Mouse (Mus musculus) cerebellum, adult 9-10 months (tissue): ENCODE results near the gene Slc47a2.
A peak's percentile ranks its signal among the peaks of the same experiment; 100 is the strongest.

ENCODE experiments used
- DNase-seq: peaks from one replicate; pipeline ENCODE4 v3.0.0; 2022

The Slc47a2 gene

GRCm38 (mm10) chr11:61278445-61279077 lies 64.1 kb downstream of the Slc47a2 start:
- no peak for DNase-seq

DNA sequence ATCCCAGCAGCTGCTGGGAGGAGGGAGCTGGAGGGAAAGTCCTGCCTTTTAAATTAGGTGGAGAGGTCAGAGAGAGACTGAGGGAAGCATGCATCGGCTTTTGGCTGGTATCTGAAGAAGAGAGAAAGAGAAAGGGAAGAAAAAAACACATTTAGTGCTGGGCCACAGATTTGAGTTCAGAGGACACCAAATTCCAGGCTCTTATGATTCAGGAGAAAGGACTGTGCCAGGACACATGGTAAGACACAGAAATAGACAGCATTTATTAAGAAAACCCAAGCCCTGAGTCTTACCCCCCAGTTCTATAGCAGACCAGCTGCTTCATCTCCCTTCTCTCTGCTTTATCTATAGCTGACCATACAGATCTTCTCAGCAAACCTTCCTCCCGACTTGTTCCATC lies 64.7 kb downstream of the Slc47a2 start:
- DNase-seq: no peak

DNA sequence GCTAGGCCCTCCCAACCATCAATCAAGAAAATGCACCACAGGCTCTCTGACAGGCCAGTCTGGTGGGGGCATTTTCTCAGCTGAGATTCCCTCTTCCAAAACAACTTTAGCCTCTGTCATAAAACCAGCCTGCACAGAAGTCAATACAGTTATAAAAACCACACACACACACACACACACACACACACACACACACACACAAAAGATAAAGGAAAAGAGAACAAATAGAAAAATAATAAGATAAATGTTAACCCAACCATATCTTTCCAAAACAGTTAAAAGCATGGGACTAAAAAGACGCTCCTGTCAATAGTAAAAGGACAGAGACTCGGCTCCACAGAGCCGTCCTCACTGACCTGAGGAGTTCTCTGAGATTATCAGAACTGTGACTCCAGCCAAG lies 66.2 kb downstream of the Slc47a2 start:
- DNase-seq: no peak

- DNase-seq: no peak
Observed at GRCm38 (mm10) chr11:61275106-61275505, 67.6 kb downstream of the Slc47a2 start.

DNA sequence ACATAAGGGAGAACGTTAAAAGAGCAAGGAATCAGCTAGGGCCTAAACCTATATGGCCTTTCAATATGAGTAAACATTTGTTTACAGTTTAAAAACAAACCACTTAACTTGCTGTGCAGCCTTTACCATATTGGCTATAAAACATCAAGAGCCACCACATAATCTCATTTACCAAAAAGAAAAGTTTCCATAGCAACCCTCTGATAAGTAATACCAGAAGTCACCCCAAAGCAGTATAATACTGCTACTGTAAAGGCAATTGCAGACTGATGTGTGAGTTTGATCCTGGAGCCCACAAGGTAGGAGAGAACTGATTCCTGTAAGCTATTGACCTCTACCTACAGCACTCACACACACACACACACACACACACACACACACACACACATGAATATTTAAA lies 68.2 kb downstream of the Slc47a2 start:
- DNase-seq: no peak

GRCm38 (mm10) chr11:61273928-61274327 lies 68.7 kb downstream of the Slc47a2 start:
- no peak for DNase-seq

- DNase-seq: no peak
Observed at GRCm38 (mm10) chr11:61271612-61272011, 71.0 kb downstream of the Slc47a2 start.

GRCm38 (mm10) chr11:61270406-61270805 lies 72.3 kb downstream of the Slc47a2 start:
- no peak for DNase-seq

DNA sequence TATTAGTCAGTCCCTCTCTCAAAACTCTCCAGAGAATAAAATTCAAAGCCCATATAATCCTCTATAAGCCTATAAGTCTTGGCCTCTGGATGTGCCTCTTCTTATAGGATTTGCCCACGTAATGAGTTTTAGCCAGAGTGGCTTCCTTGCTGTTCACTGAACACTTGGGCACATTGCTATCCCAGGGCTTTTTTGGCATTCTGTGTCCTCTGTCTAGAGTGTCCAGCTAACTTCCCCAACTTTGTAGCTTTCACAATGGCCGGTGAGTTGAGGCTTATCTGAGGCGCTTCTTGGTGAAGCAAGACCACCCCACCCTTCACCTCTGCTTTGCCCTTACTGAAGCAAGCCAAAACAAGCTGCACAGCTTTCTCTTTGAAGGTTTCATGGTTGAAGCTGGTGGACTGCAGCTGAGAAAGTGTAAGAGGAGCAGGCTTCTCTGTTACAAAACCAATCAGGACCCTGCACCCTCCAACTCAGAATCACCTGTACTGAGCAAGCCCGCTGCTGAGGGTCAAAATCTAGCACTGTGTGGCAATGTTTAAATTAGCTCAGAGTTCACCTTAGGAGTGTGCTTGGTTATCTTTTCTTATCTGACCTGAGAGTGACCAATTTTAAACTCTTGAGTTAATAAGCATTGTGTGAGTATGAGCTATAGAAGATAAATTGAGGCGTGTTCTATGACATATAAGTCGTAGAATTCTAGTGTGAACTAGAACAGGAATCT lies 73.9 kb downstream of the Slc47a2 start:
- DNase-seq: no peak

- peak; percentile 95 for DNase-seq
Observed at GRCm38 (mm10) chr11:61266551-61267533, 75.8 kb downstream of the Slc47a2 start, which contains the start of gene Aldh3a2. TSS of gene Aldh3a2 (minus strand) at chr11:61267464.

- no peak for DNase-seq
Observed at GRCm38 (mm10) chr11:61263841-61264240, 78.8 kb downstream of the Slc47a2 start.

DNA sequence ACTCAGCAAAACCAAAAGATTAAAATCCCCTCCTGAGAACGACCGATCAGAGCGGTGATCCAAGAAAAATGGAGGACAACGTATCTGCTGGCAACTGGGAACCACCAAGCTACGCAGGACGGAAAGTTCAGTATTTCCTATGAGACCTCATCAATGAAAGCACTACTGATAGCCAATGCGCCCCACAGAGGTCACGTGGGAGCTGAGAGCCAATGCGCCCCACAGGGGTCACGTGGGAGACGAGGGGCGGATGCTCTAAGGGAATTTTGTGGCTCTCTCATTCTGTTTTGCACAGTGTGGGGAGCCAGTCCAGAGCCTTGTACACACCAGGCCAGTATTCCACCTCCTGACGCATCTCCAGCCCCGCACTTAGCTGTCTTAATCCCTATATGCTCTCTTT lies 80.1 kb downstream of the Slc47a2 start:
- no peak for DNase-seq

GRCm38 (mm10) chr11:61259106-61259505 lies 83.6 kb downstream of the Slc47a2 start:
- no peak for DNase-seq

DNA sequence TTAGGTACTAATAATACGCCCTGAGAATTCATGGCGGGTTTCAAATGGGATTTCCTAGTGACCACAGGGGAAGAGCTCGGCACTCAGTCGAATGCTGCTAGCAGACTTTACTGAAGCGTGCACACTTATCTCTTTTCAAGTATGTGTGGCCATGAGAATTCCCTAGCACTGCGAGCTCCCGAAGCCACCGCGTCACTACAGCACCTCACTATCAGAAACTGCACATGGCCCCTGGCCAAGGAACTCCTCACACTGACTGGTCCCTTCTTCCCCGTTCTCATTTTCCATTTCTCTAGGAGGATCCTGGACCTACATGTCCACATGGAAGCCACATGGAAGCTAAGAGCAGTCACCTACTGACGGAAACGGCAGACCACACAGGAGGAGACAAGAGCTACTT lies 89.9 kb downstream of the Slc47a2 start:
- DNase-seq: no peak

DNA sequence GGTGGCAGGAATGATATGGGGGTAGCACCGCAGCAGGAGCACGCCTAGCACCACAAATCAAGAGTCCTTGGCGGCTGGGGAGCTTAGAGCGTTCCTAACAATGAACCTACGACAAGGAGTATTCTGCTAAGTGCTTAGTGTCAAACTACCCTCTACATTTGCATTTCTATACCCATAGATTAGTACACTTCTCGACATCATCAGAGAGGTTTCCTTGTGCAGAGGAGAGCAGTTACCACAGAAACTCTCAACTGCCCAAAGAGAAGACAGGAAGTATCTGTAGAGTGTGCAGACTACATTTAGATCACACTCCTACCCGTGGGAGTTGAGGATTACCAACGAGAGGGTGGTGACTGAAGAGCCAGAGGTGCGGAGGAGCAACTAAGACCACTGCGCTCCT lies 90.9 kb downstream of the Slc47a2 start:
- DNase-seq: no peak
